Mouse (Mus musculus) limb, embryonic 10.5 days (tissue): ENCODE data around the gene Gm37240. TPM values are rescaled to one million over a fixed set of nuclear protein-coding genes. Genes with fewer than 3 reads are reported as not detected.

Source experiments
- DNase-seq: peaks from one replicate; pipeline ENCODE4 v3.0.0-alpha.2; 2017; ENCODE audit warnings: low spot score
- H3K27ac ChIP-seq: fragments of 300-500 bp; sonication (generic); 2 replicates; pipeline ENCODE4 v1.5.1; 2016; ENCODE audit warnings: mild to moderate bottlenecking
- H3K27me3 ChIP-seq: fragments of 300-500 bp; sonication (generic); 2 replicates; pipeline ENCODE4 v1.6.1; 2016; ENCODE audit warnings: low read depth, mild to moderate bottlenecking; ENCODE audit not compliant: poor library complexity, severe bottlenecking
- H3K36me3 ChIP-seq: fragments of 300-500 bp; sonication (generic); 2 replicates; pipeline ENCODE4 v1.6.1; 2016; ENCODE audit warnings: mild to moderate bottlenecking, moderate library complexity
- H3K4me1 ChIP-seq: fragments of 300-500 bp; sonication (generic); 2 replicates; pipeline ENCODE4 v1.6.1; 2016
- H3K4me3 ChIP-seq: fragments of 300-500 bp; sonication (generic); 2 replicates; pipeline ENCODE4 v1.5.1; 2016; ENCODE audit warnings: mild to moderate bottlenecking, moderate library complexity
- H3K9me3 ChIP-seq: fragments of 300-500 bp; sonication (generic); replicated peaks from 2 replicates; pipeline ENCODE4 v1.6.1; 2016; ENCODE audit warnings: mild to moderate bottlenecking
- WGBS: fragments of 180-500 bp; shearing (Covaris S2); methylation state at CpG from one replicate; pipeline ENCODE4 v1.1.7; 2016; 5-methylcytosine and 5-hydroxymethylcytosine counted together
- polyA plus RNA-seq: library from polyadenylated mRNA; unstranded; fragments of >200 nt; fragmentation: Nextera tagmentation; extraction: Ambion mirVana; gene quantifications from 2 replicates; pipeline ENCODE4 v1.2.1, GENCODE M21; 2016

Gene Gm37240
- polyA plus RNA-seq, 1 experiment from 2014 or later = 3.1 TPM

- Histone ChIP-seq H3K9me3 (no peaks in the 10 kb centered on the region), H3K27ac (no peak overlapping the region), H3K36me3 (no peaks in the 10 kb centered on the region), H3K4me3 (no peak overlapping the region), H3K27me3 (no peaks in the 10 kb centered on the region), H3K4me1 (peaks cover 3% of the 10 kb centered on the region; the same call in 1 of the 2 replicates)
- 92% methylated on average over 6 of the region's 6 CpGs for WGBS
- no peak for DNase-seq
These were observed 1250.2 kb downstream of the Gm37240 start for GRCm38 (mm10) chr3:84637095-84637494.

GRCm38 (mm10) chr3:84631586-84631985, 1255.7 kb downstream of the Gm37240 start:
- WGBS = 94% methylated on average over 9 of the region's 9 CpGs
- Histone ChIP-seq H3K36me3 (no peaks in the 10 kb centered on the region), H3K9me3 (no peaks in the 10 kb centered on the region), H3K27me3 (no peaks in the 10 kb centered on the region), H3K4me3 (no peak overlapping the region), H3K4me1 (no peaks in the 10 kb centered on the region), H3K27ac (no peak overlapping the region)
- no peak for DNase-seq

- Histone ChIP-seq H3K4me1 (no peaks in the 10 kb centered on the region), H3K27ac (no peak overlapping the region), H3K4me3 (no peak overlapping the region), H3K9me3 (no peaks in the 10 kb centered on the region), H3K36me3 (no peaks in the 10 kb centered on the region), H3K27me3 (no peaks in the 10 kb centered on the region)
- DNase-seq = no peak
- 39% methylated on average over 3 of the region's 3 CpGs for WGBS
These were observed 1265.3 kb downstream of the Gm37240 start for GRCm38 (mm10) chr3:84622026-84622425.

GRCm38 (mm10) chr3:84619725-84620124, 1267.6 kb downstream of the Gm37240 start:
- no peaks in the 10 kb centered on the region for H3K36me3 ChIP-seq
- DNase-seq = no peak
- H3K27me3 ChIP-seq = no peaks in the 10 kb centered on the region
- WGBS = 92% methylated on average over 6 of the region's 6 CpGs
- no peaks in the 10 kb centered on the region for H3K4me1 ChIP-seq
- no peak overlapping the region for H3K4me3 ChIP-seq
- no peak overlapping the region for H3K27ac ChIP-seq
- no peaks in the 10 kb centered on the region for H3K9me3 ChIP-seq

GRCm38 (mm10) chr3:84619056-84619455, 1268.3 kb downstream of the Gm37240 start:
- H3K4me1 ChIP-seq = no peaks in the 10 kb centered on the region
- no peak overlapping the region for H3K4me3 ChIP-seq
- H3K27me3 ChIP-seq = no peaks in the 10 kb centered on the region
- no peaks in the 10 kb centered on the region for H3K9me3 ChIP-seq
- WGBS = 92% methylated on average over 7 of the region's 7 CpGs
- no peaks in the 10 kb centered on the region for H3K36me3 ChIP-seq
- no peak for DNase-seq
- H3K27ac ChIP-seq = no peak overlapping the region

- no peaks in the 10 kb centered on the region for H3K9me3 ChIP-seq
- WGBS = 86% methylated on average over 2 of the region's 2 CpGs
- no peak for DNase-seq
- H3K27me3 ChIP-seq = no peaks in the 10 kb centered on the region
- H3K27ac ChIP-seq = no peak overlapping the region
- H3K4me3 ChIP-seq = no peak overlapping the region
- H3K4me1 ChIP-seq = no peaks in the 10 kb centered on the region
- no peaks in the 10 kb centered on the region for H3K36me3 ChIP-seq
These were observed 1268.7 kb downstream of the Gm37240 start for GRCm38 (mm10) chr3:84618627-84619026.

GRCm38 (mm10) chr3:84615856-84616225, 1271.5 kb downstream of the Gm37240 start:
- Histone ChIP-seq H3K27me3 (no peaks in the 10 kb centered on the region), H3K4me1 (no peaks in the 10 kb centered on the region), H3K9me3 (no peaks in the 10 kb centered on the region), H3K27ac (no peak overlapping the region), H3K4me3 (no peak overlapping the region), H3K36me3 (no peaks in the 10 kb centered on the region)
- no peak for DNase-seq
- 41% methylated on average over 7 of the region's 7 CpGs for WGBS

- no peaks in the 10 kb centered on the region for H3K9me3 ChIP-seq
- H3K27ac ChIP-seq = no peak overlapping the region
- no peaks in the 10 kb centered on the region for H3K27me3 ChIP-seq
- 24% methylated on average over 5 of the region's 5 CpGs for WGBS
- no peaks in the 10 kb centered on the region for H3K4me1 ChIP-seq
- no peaks in the 10 kb centered on the region for H3K36me3 ChIP-seq
- H3K4me3 ChIP-seq = no peak overlapping the region
- DNase-seq = no peak
These were observed 1272.1 kb downstream of the Gm37240 start for GRCm38 (mm10) chr3:84615050-84615855.

- Histone ChIP-seq H3K27ac (no peak overlapping the region), H3K36me3 (no peaks in the 10 kb centered on the region), H3K27me3 (no peaks in the 10 kb centered on the region), H3K4me1 (no peaks in the 10 kb centered on the region), H3K4me3 (no peak overlapping the region), H3K9me3 (no peaks in the 10 kb centered on the region)
- no peak for DNase-seq
- WGBS = 84% methylated on average over 9 of the region's 9 CpGs
These were observed 1277.1 kb downstream of the Gm37240 start for GRCm38 (mm10) chr3:84610183-84610710.

GRCm38 (mm10) chr3:84603212-84603611, 1284.1 kb downstream of the Gm37240 start:
- H3K4me3 ChIP-seq = no peak overlapping the region
- H3K27me3 ChIP-seq = no peaks in the 10 kb centered on the region
- 73% methylated on average over 9 of the region's 9 CpGs for WGBS
- no peak overlapping the region for H3K27ac ChIP-seq
- DNase-seq = no peak
- H3K9me3 ChIP-seq = no peaks in the 10 kb centered on the region
- peaks cover 3% of the 10 kb centered on the region; the same call in 1 of the 2 replicates for H3K4me1 ChIP-seq
- no peaks in the 10 kb centered on the region for H3K36me3 ChIP-seq

- WGBS = 94% methylated on average over 2 of the region's 2 CpGs
- no peak for DNase-seq
- Histone ChIP-seq H3K36me3 (no peaks in the 10 kb centered on the region), H3K4me1 (peaks cover 3% of the 10 kb centered on the region; the same call in 1 of the 2 replicates), H3K27me3 (no peaks in the 10 kb centered on the region), H3K27ac (no peak overlapping the region), H3K4me3 (no peak overlapping the region), H3K9me3 (no peaks in the 10 kb centered on the region)
These were observed 1284.6 kb downstream of the Gm37240 start for GRCm38 (mm10) chr3:84602759-84603158.

- H3K4me3 ChIP-seq = no peak overlapping the region
- H3K27me3 ChIP-seq = 0 out of 2 replicates have a peak, but pooled peaks cover 4% of the 10 kb centered on the region
- no peak overlapping the region for H3K27ac ChIP-seq
- peaks cover 3% of the 10 kb centered on the region; the same call in 1 of the 2 replicates for H3K4me1 ChIP-seq
- DNase-seq = no peak
- H3K9me3 ChIP-seq = no peaks in the 10 kb centered on the region
- 85% methylated on average over 9 of the region's 9 CpGs for WGBS
- H3K36me3 ChIP-seq = no peaks in the 10 kb centered on the region
These were observed 1285.3 kb downstream of the Gm37240 start for GRCm38 (mm10) chr3:84601870-84602495.

- H3K36me3 ChIP-seq = no peaks in the 10 kb centered on the region
- H3K4me3 ChIP-seq = no peak overlapping the region
- H3K27me3 ChIP-seq = peaks cover 19% of the 10 kb centered on the region
- peaks cover 15% of the 10 kb centered on the region; the same call in 1 of the 2 replicates for H3K4me1 ChIP-seq
- H3K27ac ChIP-seq = no peak overlapping the region
- WGBS = 82% methylated on average over 6 of the region's 6 CpGs
- no peak for DNase-seq
- no peaks in the 10 kb centered on the region for H3K9me3 ChIP-seq
These were observed 1288.6 kb downstream of the Gm37240 start for GRCm38 (mm10) chr3:84598756-84599155.
